Mouse (Mus musculus) limb, embryonic 14.5 days (tissue): ENCODE results near the gene Hunk. TPM values are rescaled to one million over a fixed set of nuclear protein-coding genes. Genes with fewer than 3 reads are reported as not detected.

Experiments
- ATAC-seq: fragments of 200-750 bp; cut with Nextera tagmentation; 2 replicates; pipeline ENCODE4 v1.8.0; 2017; ENCODE audit warnings: low read depth, moderate number of reproducible peaks, moderate TSS enrichment; ENCODE audit not compliant: low FRiP score
- DNase-seq: peaks from one replicate; pipeline ENCODE4 v3.0.0-alpha.2; 2015; ENCODE audit warnings: low spot score
- H3K27ac ChIP-seq: fragments of 300-500 bp; sonication (generic); replicated peaks from 2 replicates; pipeline ENCODE4 v1.5.1; 2014; ENCODE audit warnings: low read depth, mild to moderate bottlenecking, low read length, moderate library complexity, mixed read lengths
- H3K27me3 ChIP-seq: fragments of 300-500 bp; sonication (generic); 2 replicates; pipeline ENCODE4 v1.6.1; 2014; ENCODE audit warnings: low read length, mixed read lengths; ENCODE audit not compliant: control insufficient read depth, insufficient read depth
- H3K36me3 ChIP-seq: fragments of 300-500 bp; sonication (generic); 2 replicates; pipeline ENCODE4 v1.6.1; 2014; ENCODE audit warnings: mild to moderate bottlenecking, low read length, moderate library complexity, mixed read lengths; ENCODE audit not compliant: control insufficient read depth, insufficient read depth
- H3K4me1 ChIP-seq: fragments of 300-500 bp; sonication (generic); 2 replicates; pipeline ENCODE4 v1.6.1; 2014; ENCODE audit warnings: antibody characterized with exemption, low read length, mixed read lengths; ENCODE audit not compliant: control insufficient read depth, insufficient read depth
- H3K4me2 ChIP-seq: fragments of 300-500 bp; sonication (generic); replicated peaks from 2 replicates; pipeline ENCODE4 v1.6.1; 2014; ENCODE audit warnings: low read depth, mild to moderate bottlenecking, low read length, moderate library complexity; ENCODE audit not compliant: severe bottlenecking
- H3K4me3 ChIP-seq: fragments of 300-500 bp; sonication (generic); replicated peaks from 2 replicates; pipeline ENCODE4 v1.5.1; 2014; ENCODE audit warnings: low read length
- H3K9ac ChIP-seq: fragments of 300-500 bp; sonication (generic); 2 replicates; pipeline ENCODE4 v1.6.1; 2014; ENCODE audit warnings: mild to moderate bottlenecking, low read depth, low read length, moderate library complexity; ENCODE audit not compliant: severe bottlenecking
- H3K9me3 ChIP-seq: fragments of 300-500 bp; sonication (generic); 2 replicates; pipeline ENCODE4 v1.6.1; 2016; ENCODE audit warnings: low read length; ENCODE audit not compliant: control insufficient read depth
- POLR2A ChIP-seq: fragments of 200-500 bp; IDR thresholded peaks from 2 replicates; pipeline ENCODE4 v1.8.0; 2012; ENCODE audit warnings: inconsistent platforms, mild to moderate bottlenecking, moderate library complexity, borderline replicate concordance; ENCODE audit not compliant: insufficient read depth, insufficient read length; ENCODE audit errors: extremely low read depth
- WGBS: fragments of 180-500 bp; shearing (Covaris S2); extraction: QIAGEN DNeasy Blood & Tissue Kit; methylation state at CpG from one replicate; pipeline ENCODE4 v1.1.7; 2014; 5-methylcytosine and 5-hydroxymethylcytosine counted together
- polyA plus RNA-seq, 2 experiments: library from polyadenylated mRNA; depleted of rRNA in 1 of 2; stranded (reverse) in 1 of 2; unstranded in 1 of 2; fragments of >200 nt; fragmentation: Nextera tagmentation in 1 of 2; extraction: Ambion mirVana in 1 of 2; gene quantifications; 2 replicates each; pipeline versions ENCODE4 v1.2.1 to v1.2.3; 2012 to 2014

Gene Hunk
- polyA plus RNA-seq, 2 experiments = 14.1 to 19.9 TPM

DNA sequence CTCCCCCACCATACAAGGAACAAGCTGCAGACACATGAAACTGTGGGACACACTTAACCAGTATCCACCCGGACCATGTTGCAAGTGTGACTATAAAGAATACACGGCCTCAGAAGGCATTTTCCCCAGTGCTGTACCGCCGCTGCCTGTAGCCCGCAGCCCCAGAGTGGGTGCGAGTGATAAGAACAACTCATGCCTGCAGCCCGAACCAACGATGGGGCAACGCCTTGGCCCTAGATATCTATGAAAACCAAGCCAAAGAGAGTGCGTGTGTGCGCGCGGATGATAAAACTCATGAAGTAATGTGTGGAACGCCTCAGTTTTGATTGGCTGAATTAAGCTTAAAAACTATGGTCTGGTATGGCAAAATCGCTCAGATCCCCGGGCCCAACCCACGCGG, 138.1 kb downstream of the Hunk start:
- no peaks in the 10 kb centered on the region for H3K27me3 ChIP-seq
- no peak overlapping the region for H3K4me2 ChIP-seq
- no peak overlapping the region for H3K9ac ChIP-seq
- H3K4me3 ChIP-seq = no peak overlapping the region
- H3K27ac ChIP-seq = no peak overlapping the region
- peaks cover 32% of the 10 kb centered on the region for H3K4me1 ChIP-seq
- ATAC-seq (no peak), DNase-seq (no peak)
- 85% methylated on average over 18 of the region's 18 CpGs for WGBS
- H3K36me3 ChIP-seq = no peaks in the 10 kb centered on the region
- TF ChIP-seq POLR2A = no peak
- H3K9me3 ChIP-seq = no peaks in the 10 kb centered on the region

GRCm38 (mm10) chr16:90524393-90524792, 138.6 kb downstream of the Hunk start:
- DNase-seq (no peak), ATAC-seq (no peak)
- H3K27ac ChIP-seq = no peak overlapping the region
- H3K4me2 ChIP-seq = no peak overlapping the region
- no peaks in the 10 kb centered on the region for H3K27me3 ChIP-seq
- no peaks in the 10 kb centered on the region for H3K9me3 ChIP-seq
- 97% methylated on average over 18 of the region's 18 CpGs for WGBS
- peaks cover 30% of the 10 kb centered on the region for H3K4me1 ChIP-seq
- H3K4me3 ChIP-seq = no peak overlapping the region
- no peak for TF ChIP-seq POLR2A
- H3K36me3 ChIP-seq = no peaks in the 10 kb centered on the region
- no peak overlapping the region for H3K9ac ChIP-seq

DNA sequence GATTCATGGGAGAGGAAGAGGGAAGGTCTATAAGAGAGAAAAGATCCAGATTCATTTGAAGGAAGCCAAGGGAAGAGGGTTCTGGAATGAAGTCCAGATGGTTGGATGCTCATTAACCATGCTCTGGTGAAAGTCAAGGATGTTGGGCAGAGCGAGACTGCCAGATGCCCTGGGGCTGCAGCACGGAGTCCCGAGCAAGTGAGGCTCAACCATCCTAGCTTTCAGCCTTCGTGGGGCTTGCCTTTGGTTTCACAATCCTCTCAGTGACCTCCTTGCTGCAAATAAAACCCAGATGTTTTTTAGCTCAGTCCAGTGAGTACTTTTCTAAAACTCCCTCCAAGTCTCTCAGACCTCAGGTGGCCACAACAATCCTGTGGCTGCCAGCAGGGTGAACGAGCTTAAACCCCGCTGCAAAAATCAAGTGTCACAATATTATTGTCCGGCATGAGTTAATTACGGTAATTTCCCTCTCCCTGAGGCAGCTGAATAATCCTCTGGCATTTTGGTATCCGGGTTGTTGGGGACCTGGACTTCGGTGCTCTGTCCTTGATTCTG, 147.4 kb downstream of the Hunk start:
- no peak for TF ChIP-seq POLR2A
- peak overlapping the region; percentile 21 for H3K27ac ChIP-seq
- WGBS = 10% methylated on average over 10 of the region's 10 CpGs
- H3K4me3 ChIP-seq = no peak overlapping the region
- ATAC-seq (peak; percentile 67), DNase-seq (peak; percentile 60)
- H3K9me3 ChIP-seq = no peaks in the 10 kb centered on the region
- H3K4me2 ChIP-seq = peak overlapping the region; percentile 21; the same call in 1 of the 2 replicates
- H3K4me1 ChIP-seq = peaks cover 13% of the 10 kb centered on the region
- H3K27me3 ChIP-seq = no peaks in the 10 kb centered on the region
- no peaks in the 10 kb centered on the region for H3K36me3 ChIP-seq
- H3K9ac ChIP-seq = no peak overlapping the region

DNA sequence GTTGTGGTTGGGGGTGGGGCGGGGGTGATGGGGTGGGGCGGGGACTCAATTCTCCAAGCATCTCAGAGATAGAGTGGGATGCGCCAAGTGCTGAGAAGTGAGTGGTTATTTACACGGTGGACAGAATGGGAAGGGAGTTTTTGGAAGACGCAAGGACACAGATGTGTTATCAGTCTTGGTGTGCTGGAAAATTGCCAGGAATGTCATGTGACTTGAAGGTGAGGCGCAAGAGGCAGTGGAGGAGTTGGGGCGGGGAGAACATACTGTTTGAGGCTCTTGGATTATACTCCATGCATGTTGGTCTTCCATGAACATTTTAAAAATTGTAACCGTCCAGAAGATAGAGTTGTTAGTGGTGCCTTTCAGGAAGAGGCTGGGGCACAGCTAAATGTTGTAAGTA, 148.8 kb downstream of the Hunk start:
- no peak overlapping the region for H3K4me3 ChIP-seq
- no peaks in the 10 kb centered on the region for H3K36me3 ChIP-seq
- no peaks in the 10 kb centered on the region for H3K9me3 ChIP-seq
- no peak for DNase-seq
- H3K4me2 ChIP-seq = no peak overlapping the region
- no peaks in the 10 kb centered on the region for H3K27me3 ChIP-seq
- TF ChIP-seq POLR2A = no peak
- WGBS = 85% methylated on average over 8 of the region's 8 CpGs
- H3K27ac ChIP-seq = no peak overlapping the region
- no peak for ATAC-seq
- H3K9ac ChIP-seq = no peak overlapping the region
- peaks cover 11% of the 10 kb centered on the region for H3K4me1 ChIP-seq

- DNase-seq = no peak
- peaks cover under 1% of the 10 kb centered on the region for H3K4me1 ChIP-seq
- no peaks in the 10 kb centered on the region for H3K9me3 ChIP-seq
- WGBS = 77% methylated on average over 5 of the region's 5 CpGs
- H3K9ac ChIP-seq = no peak overlapping the region
- TF ChIP-seq POLR2A = no peak
- H3K4me2 ChIP-seq = no peak overlapping the region
- no peaks in the 10 kb centered on the region for H3K36me3 ChIP-seq
- no peak overlapping the region for H3K4me3 ChIP-seq
- no peak for ATAC-seq
- no peaks in the 10 kb centered on the region for H3K27me3 ChIP-seq
- H3K27ac ChIP-seq = no peak overlapping the region
These were observed 153.1 kb downstream of the Hunk start for GRCm38 (mm10) chr16:90538926-90539325.

DNA sequence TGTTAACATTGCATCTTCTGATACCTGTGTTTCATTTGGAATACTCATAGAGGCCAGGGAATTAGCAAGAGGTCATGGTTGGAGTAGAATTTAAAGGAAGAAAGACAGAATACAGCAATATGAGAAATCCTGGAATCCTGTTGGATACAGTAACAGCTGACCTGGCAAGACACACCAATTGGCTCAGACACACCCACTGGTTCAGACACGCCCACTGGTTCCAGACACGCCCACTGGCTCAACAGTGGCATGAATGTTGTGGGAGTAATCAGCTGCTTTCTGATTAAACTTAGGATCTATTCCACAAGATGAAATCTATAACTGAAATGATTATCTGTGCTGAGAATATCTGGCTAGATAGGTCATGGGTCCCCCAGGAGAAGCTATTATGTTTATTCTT, 155.4 kb downstream of the Hunk start:
- TF ChIP-seq POLR2A = no peak
- no peaks in the 10 kb centered on the region for H3K9me3 ChIP-seq
- H3K27me3 ChIP-seq = no peaks in the 10 kb centered on the region
- H3K36me3 ChIP-seq = no peaks in the 10 kb centered on the region
- 84% methylated on average over 2 of the region's 2 CpGs for WGBS
- H3K4me2 ChIP-seq = no peak overlapping the region
- ATAC-seq (no peak), DNase-seq (no peak)
- no peak overlapping the region for H3K27ac ChIP-seq
- no peak overlapping the region for H3K9ac ChIP-seq
- no peak overlapping the region for H3K4me3 ChIP-seq
- peaks cover 19% of the 10 kb centered on the region for H3K4me1 ChIP-seq
